Mouse (Mus musculus): Measurements from ENCODE around the gene Treh. TPM values are rescaled to one million over a fixed set of nuclear protein-coding genes. Genes with fewer than 3 reads are reported as not detected.

The Treh gene
- polyA plus RNA-seq, 1 experiment: not detected

GRCm38 (mm10) chr9:44733671-44734523, 60.9 kb downstream of the Treh start:
- Histone ChIP-seq H3K36me3 (ENCODE audit: control insufficient read depth, insufficient read depth, low read length) (no peaks in the 10 kb centered on the region), H3K27ac (ENCODE audit: insufficient read depth, low read length) (peak overlapping the region; percentile 44), H3K27me3 (ENCODE audit: control insufficient read depth, insufficient read depth, low read length) (peaks cover 14% of the 10 kb centered on the region), H3K4me3 (ENCODE audit: extremely low read depth, insufficient read depth, insufficient read length) (peak overlapping the region; percentile 37), H3K4me1 (ENCODE audit: control insufficient read depth, insufficient read depth, insufficient read length) (peaks cover 7% of the 10 kb centered on the region)
- 5% methylated on average over 67 of the region's 79 CpGs for WGBS
- TF ChIP-seq POLR2A (IDR thresholded peaks at IDR 0.05; ENCODE audit: low read depth, low read length): no peak
- TF ChIP-seq CTCF (IDR thresholded peaks at IDR 0.05; ENCODE audit: extremely low read depth, insufficient read depth, insufficient read length, insufficient replicate concordance): no peak
- peak in 1 of 2 experiments; percentile 18 for DNase-seq (ENCODE audit: low read depth in 1 of 2, low spot score in 2 of 2)

DNA sequence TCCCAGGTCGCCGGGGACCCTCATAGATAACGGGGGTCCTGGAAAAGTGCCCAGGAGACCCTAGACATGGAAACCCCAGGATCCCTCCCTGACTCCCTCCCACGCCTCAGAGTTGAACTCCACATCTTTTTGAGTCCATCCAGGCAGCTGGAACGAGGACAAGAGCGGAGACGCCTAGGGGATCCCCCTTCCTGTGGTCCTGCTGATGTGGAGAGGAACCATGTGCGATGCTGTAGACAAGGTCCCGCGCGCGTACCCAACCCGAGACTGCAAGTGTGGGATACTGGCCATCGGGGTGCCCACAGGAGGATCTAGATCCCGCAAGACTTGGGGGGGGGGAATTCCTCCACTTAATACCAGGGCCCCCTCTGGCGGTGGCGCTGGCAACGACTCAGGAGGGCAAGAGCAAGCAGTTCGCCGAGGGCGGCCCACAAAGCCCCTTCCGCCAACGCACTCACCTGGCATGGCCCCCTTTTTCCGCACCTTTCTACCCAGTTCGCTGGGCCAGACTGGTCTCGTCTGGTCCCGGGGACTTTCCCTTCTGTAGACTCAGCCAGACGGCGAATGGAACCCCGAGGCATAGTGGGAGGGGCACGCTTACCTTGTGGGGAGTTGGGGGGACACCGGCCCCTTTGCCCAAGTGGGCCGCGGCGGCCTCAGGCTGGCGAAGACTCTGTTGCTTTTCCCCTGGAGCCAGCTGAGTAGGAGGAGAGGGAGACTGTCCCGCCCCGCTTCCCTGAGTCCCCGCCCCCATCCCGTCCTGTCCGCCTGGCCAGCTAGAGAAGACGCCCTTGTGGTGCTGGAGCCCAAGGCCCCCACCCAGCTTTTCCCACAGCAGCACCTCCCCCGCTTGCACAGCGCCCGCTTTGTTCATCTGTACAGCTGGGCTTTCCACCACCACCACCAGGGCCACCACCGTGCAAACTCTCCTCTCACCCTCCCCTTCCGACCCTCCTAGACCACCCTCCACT, 61.8 kb downstream of the Treh start, which contains the start of gene Phldb1:
Gene Phldb1 (minus strand): TSS at position 675 of the 971 bp plus-strand sequence.
- Histone ChIP-seq H3K27me3 (ENCODE audit: control insufficient read depth, insufficient read depth, low read length) (peaks cover 14% of the 10 kb centered on the region), H3K4me3 (ENCODE audit: extremely low read depth, insufficient read depth, insufficient read length) (peak within 1 kb of the TSS; percentile 37), H3K4me1 (ENCODE audit: control insufficient read depth, insufficient read depth, insufficient read length) (peaks cover 7% of the 10 kb centered on the region), H3K27ac (ENCODE audit: insufficient read depth, low read length) (peak within 1 kb of the TSS; percentile 44; the same call in 1 of the 2 replicates), H3K36me3 (ENCODE audit: control insufficient read depth, insufficient read depth, low read length) (no peaks in the 10 kb centered on the region)
- WGBS: 7% methylated on average over 47 of the region's 47 CpGs
- peak; percentile 14 to 49 for DNase-seq (ENCODE audit: low read depth in 1 of 2, low spot score in 2 of 2)
- no peak for TF ChIP-seq CTCF (IDR thresholded peaks at IDR 0.05; ENCODE audit: extremely low read depth, insufficient read depth, insufficient read length, insufficient replicate concordance)
- TF ChIP-seq POLR2A (IDR thresholded peaks at IDR 0.05; ENCODE audit: low read depth, low read length): no peak

GRCm38 (mm10) chr9:44735886-44736285, 62.9 kb downstream of the Treh start:
- Histone ChIP-seq H3K27ac (ENCODE audit: insufficient read depth, low read length) (no peak overlapping the region), H3K4me1 (ENCODE audit: control insufficient read depth, insufficient read depth, insufficient read length) (peaks cover 7% of the 10 kb centered on the region), H3K27me3 (ENCODE audit: control insufficient read depth, insufficient read depth, low read length) (peaks cover 14% of the 10 kb centered on the region), H3K4me3 (ENCODE audit: extremely low read depth, insufficient read depth, insufficient read length) (no peak overlapping the region), H3K36me3 (ENCODE audit: control insufficient read depth, insufficient read depth, low read length) (no peaks in the 10 kb centered on the region)
- DNase-seq (ENCODE audit: low read depth in 1 of 2, low spot score in 2 of 2): no peak
- TF ChIP-seq CTCF (IDR thresholded peaks at IDR 0.05; ENCODE audit: extremely low read depth, insufficient read depth, insufficient read length, insufficient replicate concordance): no peak
- no peak for TF ChIP-seq POLR2A (IDR thresholded peaks at IDR 0.05; ENCODE audit: low read depth, low read length)
- 80% methylated on average over 6 of the region's 6 CpGs for WGBS

Other genes starting within 250 kb of the Treh start
- gene Foxr1, start 232.1 kb upstream of the Treh start, polyA plus RNA-seq (2012; rRNA removed): 0.09 and 0.15 TPM in 2 replicates
- not detected in 2 replicates for gene Upk2, start 218.3 kb upstream of the Treh start, polyA plus RNA-seq (2012; rRNA removed)
- gene Bcl9l, start 190.4 kb upstream of the Treh start, polyA plus RNA-seq (2012; rRNA removed): 42.2 and 50.3 TPM in 2 replicates
- gene Cxcr5, start 111.4 kb upstream of the Treh start, polyA plus RNA-seq (2012; rRNA removed): 133 and 154 TPM in 2 replicates
- gene Ddx6, start 68.3 kb upstream of the Treh start, polyA plus RNA-seq (2012; rRNA removed): 15.3 and 17.3 TPM in 2 replicates
- gene Phldb1, start 62.0 kb downstream of the Treh start, polyA plus RNA-seq (2012; rRNA removed): 12.3 and 16.0 TPM in 2 replicates
- 18.1 and 18.7 TPM in 2 replicates for gene Arcn1, start 94.6 kb downstream of the Treh start, polyA plus RNA-seq (2012; rRNA removed)
- 14.6 and 22.1 TPM in 2 replicates for gene Ift46, start 94.7 kb downstream of the Treh start, polyA plus RNA-seq (2012; rRNA removed)
- gene Tmem25, start 126.1 kb downstream of the Treh start, polyA plus RNA-seq (2012; rRNA removed): 0.72 and 0.74 TPM in 2 replicates
- gene Ttc36, start 129.8 kb downstream of the Treh start, polyA plus RNA-seq (2012; rRNA removed): 1.9 and 2.2 TPM in 2 replicates
- gene Kmt2a, start 208.1 kb downstream of the Treh start, polyA plus RNA-seq (2012; rRNA removed): 36.8 and 38.4 TPM in 2 replicates
- gene Atp5l, start 247.5 kb downstream of the Treh start, polyA plus RNA-seq (2012; rRNA removed): 65.8 and 79.4 TPM in 2 replicates